Mouse (Mus musculus) heart, postnatal 0 days (tissue): ENCODE results near the gene Gm2075.
"Not testable (repeated sequence)": the region's sequence is repeated elsewhere in the genome, so short reads cannot be mapped to it uniquely, and the experiment has no call there.

Experiments used
- CTCF ChIP-seq: IDR thresholded peaks from 2 replicates; pipeline ENCODE4 v1.5.1; 2016; ENCODE audit warnings: antibody characterized with exemption, control low read depth, low read depth
- EP300 ChIP-seq: IDR thresholded peaks from 2 replicates; pipeline ENCODE4 v1.6.1; 2016; ENCODE audit warnings: antibody characterized with exemption, low read depth

- not testable (repeated sequence) for TF ChIP-seq CTCF, EP300
Measured at GRCm38 (mm10) chr12:88004118-88004517, 7.5 kb upstream of the Gm2075 start.
